Mouse (Mus musculus) liver, embryonic 14 days (tissue): ENCODE measurements around the gene Psmb9. TPM values are rescaled to one million over a fixed set of nuclear protein-coding genes. Genes with fewer than 3 reads are reported as not detected.

Experiments used
- polyA plus RNA-seq: library from polyadenylated mRNA; depleted of rRNA; stranded (reverse); fragments of >200 nt; gene quantifications from 2 replicates; pipeline ENCODE4 v1.2.3, GENCODE M21; 2012; rRNA removed

Gene Psmb9
- 5.4 and 6.2 TPM in 2 replicates for polyA plus RNA-seq

GRCm38 (mm10) chr17:34187261-34187916 is at the start of gene Psmb9, which contains the start of gene Tap1:
TSS of gene Psmb9 (minus strand) at chr17:34187764.
TSS of gene Tap1 (plus strand) at chr17:34187553.

GRCm38 (mm10) chr17:34203444-34203843 is 15.9 kb upstream of the Psmb9 start, which contains the start of gene Tap2:
TSS of gene Tap2 (plus strand) at chr17:34203527.

GRCm38 (mm10) chr17:34196941-34197894 is 9.7 kb upstream of the Psmb9 start, which contains the start of gene Psmb8:
TSS of gene Psmb8 (plus strand) at chr17:34197721.

GRCm38 (mm10) chr17:34152923-34153322 is 34.6 kb downstream of the Psmb9 start, which contains the start of gene H2-DMb1:
TSS of gene H2-DMb1 (plus strand) at chr17:34153072.

GRCm38 (mm10) chr17:34143033-34143432 is 44.5 kb downstream of the Psmb9 start, which contains the start of gene H2-DMb2:
TSS of gene H2-DMb2 (plus strand) at chr17:34143307.

Other genes starting within 250 kb of the Psmb9 start
- 72.9 and 74.1 TPM in 2 replicates for gene Pfdn6, start 247.4 kb downstream of the Psmb9 start, polyA plus RNA-seq
- gene Wdr46, start 247.1 kb downstream of the Psmb9 start, polyA plus RNA-seq = 17.6 and 21.4 TPM in 2 replicates
- gene B3galt4, start 236.3 kb downstream of the Psmb9 start, polyA plus RNA-seq = 1.0 and 1.2 TPM in 2 replicates
- 15.7 and 18.1 TPM in 2 replicates for gene Vps52, start 232.0 kb downstream of the Psmb9 start, polyA plus RNA-seq
- gene Rps18, start 231.8 kb downstream of the Psmb9 start, polyA plus RNA-seq = 1,154 and 1,315 TPM in 2 replicates
- gene H2-K1, start 187.4 kb downstream of the Psmb9 start, polyA plus RNA-seq = 115 and 137 TPM in 2 replicates
- 9.6 and 10.5 TPM in 2 replicates for gene Ring1, start 163.1 kb downstream of the Psmb9 start, polyA plus RNA-seq
- gene H2-Ke6, start 159.7 kb downstream of the Psmb9 start, polyA plus RNA-seq = 28.0 and 29.0 TPM in 2 replicates
- gene Slc39a7, start 156.1 kb downstream of the Psmb9 start, polyA plus RNA-seq = 27.2 and 30.7 TPM in 2 replicates
- 15.0 and 18.0 TPM in 2 replicates for gene Rxrb, start 156.0 kb downstream of the Psmb9 start, polyA plus RNA-seq
- 0.27 and 0.33 TPM in 2 replicates for gene Col11a2, start 148.3 kb downstream of the Psmb9 start, polyA plus RNA-seq
- 0.32 and 0.41 TPM in 2 replicates for gene H2-Oa, start 95.4 kb downstream of the Psmb9 start, polyA plus RNA-seq
- gene H2-DMa, start 68.2 kb downstream of the Psmb9 start, polyA plus RNA-seq = 2.2 and 3.2 TPM in 2 replicates
- 53.0 and 53.8 TPM in 2 replicates for gene Brd2, start 65.1 kb downstream of the Psmb9 start, polyA plus RNA-seq
- 0.18 and 0.41 TPM in 2 replicates for gene H2-DMb2, start 44.5 kb downstream of the Psmb9 start, polyA plus RNA-seq
- 0.68 and 1.0 TPM in 2 replicates for gene H2-DMb1, start 34.7 kb downstream of the Psmb9 start, polyA plus RNA-seq
- gene Tap1, start 211 bp downstream of the Psmb9 start, polyA plus RNA-seq = 2.4 and 2.7 TPM in 2 replicates
- gene Psmb8, start 10.0 kb upstream of the Psmb9 start, polyA plus RNA-seq = 10.8 and 12.8 TPM in 2 replicates
- 2.8 and 3.3 TPM in 2 replicates for gene Tap2, start 15.8 kb upstream of the Psmb9 start, polyA plus RNA-seq
- gene H2-Ob, start 51.1 kb upstream of the Psmb9 start, polyA plus RNA-seq = 0.12 and 0.17 TPM in 2 replicates
- gene H2-Ab1, start 69.9 kb upstream of the Psmb9 start, polyA plus RNA-seq = 1.5 and 1.9 TPM in 2 replicates
- 1.1 and 1.2 TPM in 2 replicates for gene H2-Aa, start 100.1 kb upstream of the Psmb9 start, polyA plus RNA-seq
- 0.48 and 0.78 TPM in 2 replicates for gene H2-Eb1, start 118.1 kb upstream of the Psmb9 start, polyA plus RNA-seq
- 0.01 TPM in 1 of 2 replicates, not detected in the other for gene H2-Eb2, start 137.9 kb upstream of the Psmb9 start, polyA plus RNA-seq
- gene Btnl2, start 167.1 kb upstream of the Psmb9 start, polyA plus RNA-seq = 0.03 TPM in 2 replicates
- not detected in 2 replicates for gene Btnl1, start 189.4 kb upstream of the Psmb9 start, polyA plus RNA-seq
- gene BC051142, start 211.1 kb upstream of the Psmb9 start, polyA plus RNA-seq = 0.15 and 0.23 TPM in 2 replicates